Mouse (Mus musculus) embryonic fibroblast, embryonic 13.5 days (primary cell): ENCODE results near the gene Hibadh.

Experiments
- CTCF ChIP-seq: IDR thresholded peaks from 2 replicates; pipeline ENCODE4 v1.5.1; 2011; ENCODE audit warnings: mild to moderate bottlenecking, control low read depth, low read length, moderate library complexity, borderline replicate concordance; ENCODE audit not compliant: insufficient read depth
- POLR2A ChIP-seq: IDR thresholded peaks from 2 replicates; pipeline ENCODE4 v1.6.1; 2011; ENCODE audit warnings: low read depth, mild to moderate bottlenecking, control low read depth, low read length, moderate library complexity

DNA sequence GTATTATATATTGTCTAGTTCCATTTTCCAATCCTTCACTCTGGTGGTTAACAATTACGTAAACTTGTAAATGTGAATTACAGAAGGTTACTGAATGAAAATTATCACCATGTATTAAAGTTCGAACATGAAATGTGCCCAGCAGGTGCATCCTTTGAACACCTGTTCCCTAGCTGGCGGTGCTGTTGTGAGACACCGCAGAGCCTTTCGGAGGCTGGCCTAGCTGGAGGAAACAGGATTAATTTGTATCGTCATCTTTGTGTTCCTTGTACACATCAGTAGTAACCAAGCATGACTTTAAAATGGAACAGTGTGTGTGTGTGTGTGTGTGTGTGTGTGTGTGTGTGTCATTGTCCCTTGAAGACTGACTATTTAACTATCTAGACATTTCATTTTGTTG, 7.8 kb upstream of the Hibadh start:
- TF ChIP-seq CTCF (no peak), POLR2A (no peak)
